Mouse (Mus musculus) midbrain, embryonic 15.5 days (tissue): ENCODE measurements around the gene Zbtb34. TPM values are rescaled to one million over a fixed set of nuclear protein-coding genes. Genes with fewer than 3 reads are reported as not detected.

Source experiments
- ATAC-seq: fragments of 200-750 bp; cut with Nextera tagmentation; replicated peaks from 2 replicates; pipeline ENCODE4 v1.8.0; 2017; ENCODE audit warnings: moderate TSS enrichment
- H3K27ac ChIP-seq: fragments of 300-500 bp; sonication (generic); 2 replicates; pipeline ENCODE4 v1.5.1; 2015; ENCODE audit warnings: mild to moderate bottlenecking, inconsistent platforms
- H3K27me3 ChIP-seq: fragments of 300-500 bp; sonication (generic); replicated peaks from 2 replicates; pipeline ENCODE4 v1.6.1; 2015; ENCODE audit warnings: inconsistent platforms
- H3K36me3 ChIP-seq: fragments of 300-500 bp; sonication (generic); replicated peaks from 2 replicates; pipeline ENCODE4 v1.6.1; 2015; ENCODE audit warnings: inconsistent platforms
- H3K4me1 ChIP-seq: fragments of 300-500 bp; sonication (generic); 2 replicates; pipeline ENCODE4 v1.6.1; 2015; ENCODE audit warnings: inconsistent platforms
- H3K4me2 ChIP-seq: fragments of 300-500 bp; sonication (generic); 2 replicates; pipeline ENCODE4 v1.6.1; 2015; ENCODE audit warnings: inconsistent platforms, mild to moderate bottlenecking, moderate library complexity
- H3K4me3 ChIP-seq: fragments of 300-500 bp; sonication (generic); 2 replicates; pipeline ENCODE4 v1.5.1; 2015; ENCODE audit warnings: mild to moderate bottlenecking, inconsistent platforms
- H3K9ac ChIP-seq: fragments of 300-500 bp; sonication (generic); 2 replicates; pipeline ENCODE4 v1.6.1; 2015; ENCODE audit warnings: mild to moderate bottlenecking, inconsistent platforms
- H3K9me3 ChIP-seq: fragments of 300-500 bp; sonication (generic); 2 replicates; pipeline ENCODE4 v1.6.1; 2016; ENCODE audit warnings: inconsistent platforms
- WGBS: fragments of 180-500 bp; shearing (Covaris S2); methylation state at CpG from one replicate; pipeline ENCODE4 v1.1.7; 2015; ENCODE audit warnings: mixed read lengths; 5-methylcytosine and 5-hydroxymethylcytosine counted together
- polyA plus RNA-seq: library from polyadenylated mRNA; unstranded; fragments of >200 nt; fragmentation: Nextera tagmentation; extraction: Ambion mirVana; gene quantifications from 2 replicates; pipeline ENCODE4 v1.2.1, GENCODE M21; 2015

Gene Zbtb34
- polyA plus RNA-seq: 7.7 and 8.7 TPM in 2 replicates

DNA sequence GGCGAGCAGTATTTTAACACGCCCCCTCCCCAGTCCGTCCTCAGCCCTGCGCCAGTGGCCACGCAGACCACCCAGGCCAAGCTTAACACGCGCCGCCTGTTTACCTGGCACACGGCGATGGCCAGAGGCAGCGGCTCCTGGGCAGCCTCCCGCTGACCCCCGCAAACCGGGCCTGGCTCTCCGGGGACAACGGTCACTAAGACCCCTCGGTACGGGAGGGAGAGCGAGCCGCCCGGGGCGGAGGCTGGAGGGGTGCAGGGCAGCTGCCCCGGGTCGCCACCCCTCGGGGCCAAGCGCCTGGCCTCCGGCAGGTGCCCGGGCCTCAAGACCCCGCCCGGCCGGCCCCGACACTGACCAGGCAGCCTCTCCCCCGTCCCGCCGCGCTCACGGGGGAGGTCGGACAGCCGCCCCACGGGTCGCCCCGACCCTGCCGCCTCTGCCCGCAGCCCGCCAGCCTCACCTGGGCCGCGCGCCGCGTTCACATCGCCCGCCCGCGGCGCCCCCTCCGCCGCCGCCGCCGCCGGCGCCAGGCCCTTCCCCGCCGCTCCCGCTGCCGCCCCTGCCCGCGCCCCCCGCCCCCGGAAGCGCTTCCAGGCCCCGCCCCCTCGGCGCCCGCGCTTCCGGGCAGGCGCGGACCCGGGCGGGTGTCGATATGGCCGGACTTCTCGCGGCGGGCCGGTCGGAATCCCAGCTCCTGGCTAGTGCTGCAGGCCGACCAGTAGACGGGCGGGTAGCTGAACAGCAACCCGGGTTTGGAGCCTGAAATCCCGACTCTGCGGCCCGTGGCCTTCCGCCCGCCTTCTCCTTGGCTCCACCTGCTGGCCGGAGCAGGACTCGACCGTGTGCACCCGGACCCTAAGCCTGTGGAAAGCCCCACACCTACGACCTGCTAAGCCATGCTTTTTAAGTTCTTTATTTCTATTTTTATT, at the start of gene Zbtb34:
TSS of gene Zbtb34 (minus strand) at position 554 of the 929 bp plus-strand sequence.
- Histone ChIP-seq H3K9me3 (no peaks in the 10 kb centered on the region), H3K4me1 (peaks cover 39% of the 10 kb centered on the region), H3K27ac (peak within 1 kb of the TSS; percentile 53; the same call in 1 of the 2 replicates), H3K4me2 (peak within 1 kb of the TSS; percentile 90), H3K9ac (peak within 1 kb of the TSS; percentile 91), H3K4me3 (peak within 1 kb of the TSS; percentile 99), H3K36me3 (no peaks in the 10 kb centered on the region), H3K27me3 (no peaks in the 10 kb centered on the region)
- peak; percentile 68 for ATAC-seq
- under 1% methylated on average over 74 of the region's 102 CpGs for WGBS

- 89% methylated on average over 10 of the region's 10 CpGs for WGBS
These were observed 47.0 kb upstream of the Zbtb34 start for GRCm38 (mm10) chr2:33477961-33478755.

GRCm38 (mm10) chr2:33475961-33476360, 44.8 kb upstream of the Zbtb34 start:
- Histone ChIP-seq H3K36me3 (no peaks in the 10 kb centered on the region), H3K27me3 (no peaks in the 10 kb centered on the region), H3K9ac (no peak overlapping the region), H3K4me3 (no peak overlapping the region), H3K4me2 (no peak overlapping the region), H3K27ac (no peak overlapping the region), H3K4me1 (0 out of 2 replicates have a peak, but pooled peaks cover 2% of the 10 kb centered on the region), H3K9me3 (no peaks in the 10 kb centered on the region)
- ATAC-seq: no peak

More at GRCm38 (mm10) chr2:33477961-33478755, 47.0 kb upstream of the Zbtb34 start:
- Histone ChIP-seq H3K4me2 (no peak overlapping the region), H3K4me1 (0 out of 2 replicates have a peak, but pooled peaks cover 2% of the 10 kb centered on the region), H3K9ac (no peak overlapping the region), H3K4me3 (no peak overlapping the region), H3K36me3 (no peaks in the 10 kb centered on the region), H3K27ac (no peak overlapping the region), H3K9me3 (no peaks in the 10 kb centered on the region), H3K27me3 (no peaks in the 10 kb centered on the region)
- no peak for ATAC-seq

GRCm38 (mm10) chr2:33468466-33469097, 37.5 kb upstream of the Zbtb34 start, which contains the start of gene Zbtb43:
Gene Zbtb43, minus strand, starts transcription at chr2:33468559.
- Histone ChIP-seq H3K4me3 (peak within 1 kb of the TSS; percentile 78), H3K27ac (peak within 1 kb of the TSS; percentile 69), H3K27me3 (no peaks in the 10 kb centered on the region), H3K4me1 (peaks cover 28% of the 10 kb centered on the region), H3K4me2 (peak within 1 kb of the TSS; percentile 69), H3K9me3 (no peaks in the 10 kb centered on the region), H3K9ac (peak within 1 kb of the TSS; percentile 79), H3K36me3 (no peaks in the 10 kb centered on the region; the same call in 1 of the 2 replicates)
- WGBS: 5% methylated on average over 36 of the region's 36 CpGs
- peak; percentile 95 for ATAC-seq

DNA sequence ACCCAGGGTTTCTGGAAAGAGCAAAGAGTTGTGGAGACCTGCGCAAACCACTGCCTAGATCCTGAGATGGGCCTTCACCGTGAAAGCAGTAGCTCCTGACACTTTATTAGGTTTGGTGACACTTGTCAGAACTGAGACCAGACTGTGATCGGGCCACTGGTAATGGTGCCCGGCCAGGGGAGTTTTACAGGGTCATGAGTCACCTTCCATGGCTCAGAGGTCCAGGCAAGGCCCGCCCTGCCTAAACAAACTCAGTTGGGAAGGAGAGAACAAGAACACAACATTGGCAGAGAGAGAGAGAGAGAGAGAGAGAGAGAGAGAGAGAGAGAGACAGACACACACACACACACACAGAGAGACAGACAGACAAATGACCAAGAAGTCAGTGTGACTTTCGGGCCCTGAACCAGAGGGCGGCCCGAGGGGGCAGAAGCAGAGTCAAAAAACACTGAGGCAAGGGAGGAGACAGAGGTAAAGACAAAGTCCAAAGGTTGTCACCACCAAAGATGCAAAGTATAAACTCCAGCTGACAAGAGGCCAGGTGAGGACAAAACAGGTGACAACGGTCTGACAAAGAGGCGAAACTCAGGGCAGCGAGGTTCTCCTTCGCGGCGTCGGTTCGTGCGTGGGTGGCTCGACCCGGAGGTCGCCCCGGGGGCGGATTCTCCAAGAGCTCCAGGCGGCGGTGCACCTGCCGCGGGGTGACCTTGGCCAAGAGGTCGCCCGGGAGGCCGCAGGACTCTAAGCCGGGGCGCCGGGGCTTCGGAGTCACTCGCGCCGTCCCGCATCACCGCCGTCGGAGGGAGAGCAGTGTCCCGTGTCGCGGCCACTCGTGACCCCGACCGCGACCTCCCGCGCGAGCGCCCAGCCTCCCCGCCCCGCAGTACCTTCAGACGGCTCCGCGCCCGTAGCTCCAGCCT, 36.7 kb upstream of the Zbtb34 start:
- Histone ChIP-seq H3K4me2 (peak overlapping the region; percentile 69), H3K9me3 (no peaks in the 10 kb centered on the region), H3K36me3 (no peaks in the 10 kb centered on the region; the same call in 1 of the 2 replicates), H3K4me1 (peaks cover 28% of the 10 kb centered on the region), H3K27ac (peak overlapping the region; percentile 69), H3K9ac (peak overlapping the region; percentile 79), H3K27me3 (no peaks in the 10 kb centered on the region), H3K4me3 (peak overlapping the region; percentile 78)
- 8% methylated on average over 56 of the region's 57 CpGs for WGBS
- peak; percentile 22 for ATAC-seq

GRCm38 (mm10) chr2:33465966-33466365, 34.8 kb upstream of the Zbtb34 start:
- Histone ChIP-seq H3K4me2 (no peak overlapping the region; the same call in 1 of the 2 replicates), H3K27ac (no peak overlapping the region)

GRCm38 (mm10) chr2:33465215-33465614, 34.1 kb upstream of the Zbtb34 start:
- Histone ChIP-seq H3K4me2 (no peak overlapping the region), H3K27me3 (no peaks in the 10 kb centered on the region), H3K9ac (no peak overlapping the region), H3K36me3 (peaks cover 2% of the 10 kb centered on the region; the same call in 1 of the 2 replicates), H3K9me3 (no peaks in the 10 kb centered on the region), H3K4me3 (no peak overlapping the region), H3K27ac (no peak overlapping the region), H3K4me1 (peaks cover 28% of the 10 kb centered on the region)
- no peak for ATAC-seq
- 40% methylated on average over 5 of the region's 5 CpGs for WGBS

More at GRCm38 (mm10) chr2:33465966-33466365, 34.8 kb upstream of the Zbtb34 start:
- Histone ChIP-seq H3K4me3 (no peak overlapping the region), H3K27me3 (no peaks in the 10 kb centered on the region), H3K9me3 (no peaks in the 10 kb centered on the region), H3K4me1 (peaks cover 28% of the 10 kb centered on the region), H3K36me3 (peaks cover 2% of the 10 kb centered on the region; the same call in 1 of the 2 replicates), H3K9ac (no peak overlapping the region; the same call in 1 of the 2 replicates)
- no peak for ATAC-seq
- 73% methylated on average over 4 of the region's 4 CpGs for WGBS

DNA sequence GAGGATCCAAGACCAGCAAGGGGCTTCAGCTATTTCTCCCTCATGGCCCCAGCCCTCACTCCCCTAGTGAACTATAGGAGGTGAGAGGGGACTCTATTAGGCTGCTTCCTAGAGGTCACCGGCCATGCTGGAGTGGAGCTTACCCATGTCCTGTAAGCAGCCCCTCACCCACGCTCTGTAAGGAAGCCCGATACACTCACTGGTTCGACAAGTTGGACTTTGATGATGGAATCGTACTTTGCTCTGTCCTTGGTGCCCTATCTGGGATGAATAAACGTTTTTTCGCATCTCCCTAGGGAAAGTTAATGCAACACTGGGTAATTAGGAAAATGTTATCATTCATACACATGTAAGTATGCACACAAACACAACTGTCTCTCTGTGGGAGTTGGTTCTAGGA, 30.9 kb upstream of the Zbtb34 start:
- Histone ChIP-seq H3K4me2 (no peak overlapping the region), H3K27ac (no peak overlapping the region), H3K4me1 (peaks cover 22% of the 10 kb centered on the region), H3K27me3 (no peaks in the 10 kb centered on the region), H3K4me3 (no peak overlapping the region), H3K9me3 (no peaks in the 10 kb centered on the region), H3K9ac (no peak overlapping the region), H3K36me3 (peaks cover 6% of the 10 kb centered on the region; the same call in 1 of the 2 replicates)
- 90% methylated on average over 7 of the region's 7 CpGs for WGBS
- ATAC-seq: no peak

DNA sequence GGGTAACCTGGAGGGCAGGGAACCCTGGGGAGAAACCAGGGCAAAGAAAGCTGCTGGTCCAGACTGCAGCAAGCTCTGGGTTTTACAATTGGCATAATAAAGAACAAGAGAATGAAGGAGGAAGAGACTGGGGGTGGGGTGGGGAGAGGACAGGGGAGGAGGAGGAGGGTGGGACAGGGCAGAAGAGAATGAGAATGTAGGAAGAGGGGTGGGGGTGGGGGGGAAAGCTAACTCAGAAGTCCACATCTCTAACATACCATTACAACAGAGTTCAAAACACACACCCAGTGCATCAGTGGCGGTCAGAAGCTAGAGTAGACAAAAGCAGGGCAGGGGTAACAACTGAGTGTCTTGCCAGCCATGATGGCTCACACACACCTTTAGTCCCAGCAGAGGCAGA, 29.9 kb upstream of the Zbtb34 start:
- Histone ChIP-seq H3K4me1 (peaks cover 13% of the 10 kb centered on the region), H3K27ac (no peak overlapping the region), H3K36me3 (peaks cover 6% of the 10 kb centered on the region; the same call in 1 of the 2 replicates), H3K4me2 (no peak overlapping the region), H3K9ac (no peak overlapping the region), H3K9me3 (no peaks in the 10 kb centered on the region), H3K4me3 (no peak overlapping the region), H3K27me3 (no peaks in the 10 kb centered on the region)
- ATAC-seq: no peak
- 75% methylated on average over 1 of the region's 1 CpGs for WGBS

DNA sequence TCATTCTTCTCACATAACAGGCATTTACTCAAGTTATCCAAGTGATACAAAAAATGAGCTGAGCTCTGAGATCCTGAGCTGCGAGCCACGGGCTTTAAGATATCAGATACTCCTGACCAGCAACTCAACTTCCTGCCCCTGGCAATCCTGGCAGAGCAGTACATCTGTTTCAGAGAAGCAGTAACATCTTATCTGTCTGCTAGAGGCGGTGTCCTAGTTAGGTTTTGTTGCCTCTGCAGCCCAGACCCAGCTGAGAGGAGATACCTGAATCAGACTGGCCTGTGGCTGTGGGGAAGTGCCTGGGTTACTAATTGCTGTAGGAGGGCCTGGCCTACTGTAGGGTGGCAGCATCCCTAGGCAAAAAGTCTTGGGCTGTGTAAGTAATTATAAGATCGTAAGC, 28.5 kb upstream of the Zbtb34 start:
- Histone ChIP-seq H3K4me3 (no peak overlapping the region), H3K9me3 (no peaks in the 10 kb centered on the region), H3K27me3 (no peaks in the 10 kb centered on the region), H3K4me1 (no peaks in the 10 kb centered on the region), H3K4me2 (no peak overlapping the region), H3K36me3 (peaks cover 6% of the 10 kb centered on the region; the same call in 1 of the 2 replicates), H3K27ac (no peak overlapping the region), H3K9ac (no peak overlapping the region)
- no peak for ATAC-seq
- 89% methylated on average over 4 of the region's 4 CpGs for WGBS

DNA sequence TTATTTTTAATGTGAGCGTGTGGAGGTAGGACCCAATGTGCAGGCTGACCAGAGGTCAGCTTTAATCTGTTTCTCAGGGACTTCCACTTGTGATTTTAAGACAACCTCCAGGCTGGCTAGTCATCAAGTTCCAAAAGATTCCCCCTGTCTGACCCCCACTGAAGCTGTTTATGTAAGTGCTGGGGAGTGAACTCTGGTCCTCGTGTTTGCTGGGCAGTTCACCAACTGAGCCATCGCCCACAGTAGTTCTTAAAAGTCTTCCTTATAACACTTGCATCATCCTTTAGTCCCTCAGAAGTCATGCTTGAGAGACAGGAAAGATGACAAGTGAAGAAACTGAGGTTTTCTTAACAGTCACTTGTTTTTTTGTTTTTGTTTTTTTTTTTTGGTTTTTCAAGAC, 25.6 kb upstream of the Zbtb34 start:
- Histone ChIP-seq H3K4me2 (no peak overlapping the region), H3K9ac (no peak overlapping the region), H3K27me3 (no peaks in the 10 kb centered on the region), H3K9me3 (no peaks in the 10 kb centered on the region), H3K4me1 (peaks cover 11% of the 10 kb centered on the region), H3K4me3 (no peak overlapping the region), H3K36me3 (peaks cover 6% of the 10 kb centered on the region; the same call in 1 of the 2 replicates), H3K27ac (no peak overlapping the region)
- no peak for ATAC-seq
- WGBS: 85% methylated on average over 3 of the region's 3 CpGs
